In the genomic region with DNA sequence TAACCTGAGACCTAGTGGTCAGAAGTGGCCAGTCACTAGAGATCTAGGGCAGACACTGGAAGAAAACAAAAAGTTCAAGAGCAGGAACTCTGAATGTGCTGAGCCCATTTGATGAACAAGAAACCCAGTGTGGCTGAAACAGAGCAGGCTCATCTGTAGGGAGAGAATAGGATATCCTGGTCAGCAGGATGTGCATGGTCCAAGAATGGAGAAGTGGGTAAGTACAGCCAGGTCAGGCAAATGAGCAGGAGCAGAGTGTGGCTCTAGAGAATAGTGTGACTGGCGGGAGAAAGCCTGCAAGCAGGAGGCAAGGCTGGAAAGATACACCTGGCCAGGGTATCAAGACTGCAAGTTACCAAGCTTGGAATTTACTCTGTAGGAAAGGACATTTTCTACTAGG, we compare ENCODE assay signal across 21 mouse cellular contexts. TPM values are rescaled to one million over a fixed set of nuclear protein-coding genes. Genes with fewer than 3 reads are reported as not detected.
A peak's percentile ranks its signal among the peaks of the same experiment; 100 is the strongest.
DNase-seq lines count a peak whose midpoint lies in the region; ATAC-seq and TF ChIP-seq lines count a peak whose summit lies in the region.
"Had no signal": no experiment of that assay in that cellular context is flagged by ENCODE, and none has a peak within 500 bp of the region (broad histone marks: within the 10 kb centered on the region; RNA-seq: fewer than 3 reads in every experiment).

No protein-coding gene starts in this region.

- H3K36me3 ChIP-seq in midbrain, embryonic 10.5 days, result no peaks in the 10 kb centered on the region
- H3K36me3 ChIP-seq in midbrain, postnatal 0 days (ENCODE audit: insufficient read depth, low read length), result no peaks in the 10 kb centered on the region
- no peaks in the 10 kb centered on the region for H3K36me3 ChIP-seq in small intestine, adult 2 months (ENCODE audit: control insufficient read depth, insufficient read depth, low read length)
- H3K36me3 ChIP-seq: embryonic facial prominence, embryonic 13.5 days; forebrain, embryonic 12.5 days; G1E; heart, embryonic 10.5 days; hindbrain, embryonic 13.5 days had no signal

- WGBS in midbrain, embryonic 10.5 days, result 77% methylated on average over 1 of the region's 1 CpGs
- WGBS in midbrain, postnatal 0 days, result 75% methylated on average over 1 of the region's 1 CpGs
- WGBS in small intestine, adult 2 months, result 80% methylated on average over 1 of the region's 1 CpGs

- H3K9ac ChIP-seq in midbrain, postnatal 0 days (replicated peaks; ENCODE audit: low read length, poor library complexity, severe bottlenecking), result no peak overlapping the region
- H3K9ac ChIP-seq: embryonic facial prominence, embryonic 13.5 days; forebrain, embryonic 12.5 days; hindbrain, embryonic 13.5 days had no signal

- no peak for TF ChIP-seq CTCF in layer of hippocampus, adult 2 months (conservative IDR thresholded peaks at IDR 0.05)
- no peak for TF ChIP-seq CTCF in midbrain, postnatal 0 days (IDR thresholded peaks at IDR 0.05)
- no peak for TF ChIP-seq CTCF in small intestine, adult 2 months (IDR thresholded peaks at IDR 0.05; ENCODE audit: extremely low read depth, insufficient read length, insufficient replicate concordance, low read depth, low read length)

- no peak for TF ChIP-seq POLR2A in small intestine, adult 2 months (IDR thresholded peaks at IDR 0.05; ENCODE audit: low read depth, low read length)

- H3K27ac ChIP-seq in layer of hippocampus, adult 2 months, result peak overlapping the region; percentile 91
- H3K27ac ChIP-seq in midbrain, embryonic 10.5 days (replicated peaks), result 0 out of 2 replicates have a peak overlapping the region, but pooled peaks have one; percentile 20
- no peak overlapping the region for H3K27ac ChIP-seq in midbrain, postnatal 0 days (ENCODE audit: low read depth, low read length)
- peak overlapping the region; percentile 25; the same call in 1 of the 2 replicates for H3K27ac ChIP-seq in small intestine, adult 2 months (ENCODE audit: insufficient read depth, low read depth, low read length)
- H3K27ac ChIP-seq: embryonic facial prominence, embryonic 13.5 days; forebrain, embryonic 12.5 days; heart, embryonic 10.5 days; hindbrain, embryonic 13.5 days had no signal

- intact Hi-C loops in gastrocnemius, postnatal 14 days (cut with DNase I; ENCODE audit: low total_unique reads), result no loop called here

- no peaks in the 10 kb centered on the region for H3K9me3 ChIP-seq in midbrain, embryonic 10.5 days (replicated peaks)
- H3K9me3 ChIP-seq in midbrain, postnatal 0 days (ENCODE audit: low read length), result no peaks in the 10 kb centered on the region
- H3K9me3 ChIP-seq: embryonic facial prominence, embryonic 13.5 days; forebrain, embryonic 12.5 days; G1E; heart, embryonic 10.5 days; hindbrain, embryonic 13.5 days had no signal

- no peaks in the 10 kb centered on the region for H3K27me3 ChIP-seq in midbrain, embryonic 10.5 days (ENCODE audit: low read depth, poor library complexity, severe bottlenecking)
- no peaks in the 10 kb centered on the region for H3K27me3 ChIP-seq in midbrain, postnatal 0 days (ENCODE audit: insufficient read depth, low read length)
- H3K27me3 ChIP-seq in small intestine, adult 2 months (ENCODE audit: control insufficient read depth, insufficient read depth, low read length), result no peaks in the 10 kb centered on the region
- H3K27me3 ChIP-seq: embryonic facial prominence, embryonic 13.5 days; forebrain, embryonic 12.5 days had no signal

- DNase-seq in heart, adult 11 months, result peak; percentile 87
- no peak for DNase-seq in heart, postnatal 4 days
- DNase-seq in layer of hippocampus, adult 2 months (ENCODE audit: low spot score in 2 of 2), result no peak
- DNase-seq in layer of hippocampus, postnatal 14 days (ENCODE audit: low spot score in 2 of 2), result no peak
- DNase-seq in midbrain, embryonic 10.5 days (ENCODE audit: low spot score), result no peak
- DNase-seq in midbrain, postnatal 0 days (ENCODE audit: low spot score), result no peak
- no peak for DNase-seq in gastrocnemius, postnatal 14 days
- DNase-seq: adrenal gland, adult 8-10 months; B cell, adult 2 months; cerebellum, adult 11 months; cerebellum, adult 8-10 months; gastrocnemius, postnatal 25 days had no signal

- H3K4me2 ChIP-seq in midbrain, postnatal 0 days (ENCODE audit: low read depth, low read length, poor library complexity, severe bottlenecking), result no peak overlapping the region
- H3K4me2 ChIP-seq: embryonic facial prominence, embryonic 13.5 days; forebrain, embryonic 12.5 days; hindbrain, embryonic 13.5 days had no signal

- ATAC-seq in midbrain, postnatal 0 days (ENCODE audit: low FRiP score), result no peak
- ATAC-seq: CD4-positive, CD25-positive, alpha-beta regulatory T cell, adult 4 months; forebrain, embryonic 16.5 days had no signal

- no peak overlapping the region for H3K4me3 ChIP-seq in layer of hippocampus, adult 2 months
- H3K4me3 ChIP-seq in midbrain, embryonic 10.5 days, result no peak overlapping the region
- H3K4me3 ChIP-seq in midbrain, postnatal 0 days (ENCODE audit: low read depth, low read length), result no peak overlapping the region
- H3K4me3 ChIP-seq in small intestine, adult 2 months (ENCODE audit: low read depth, low read length), result no peak overlapping the region
- H3K4me3 ChIP-seq: embryonic facial prominence, embryonic 13.5 days; forebrain, embryonic 12.5 days; heart, embryonic 10.5 days; hindbrain, embryonic 13.5 days had no signal

- peaks cover 38% of the 10 kb centered on the region for H3K4me1 ChIP-seq in midbrain, embryonic 10.5 days
- no peaks in the 10 kb centered on the region for H3K4me1 ChIP-seq in midbrain, postnatal 0 days (ENCODE audit: insufficient read depth, low read length)
- peaks cover 41% of the 10 kb centered on the region; the same call in 1 of the 2 replicates for H3K4me1 ChIP-seq in small intestine, adult 2 months (ENCODE audit: control insufficient read depth, insufficient read depth, insufficient read length, low read length)
- H3K4me1 ChIP-seq: embryonic facial prominence, embryonic 13.5 days; forebrain, embryonic 12.5 days had no signal

RNA-seq across cellular contexts. Expression of a gene that starts 7.4 kb away (rescaled TPM):
- total RNA-seq in heart, postnatal 4 days (2021), result 10 to 100 TPM in 1 of 2 experiments, 1 to 10 TPM in 1; 9.0 to 10.2 TPM
- 1 to 10 TPM in 1 of 2 experiments, under 1 TPM in 1; 0.66 to 2.5 TPM for total RNA-seq in layer of hippocampus, adult 2 months (2021)
- 1 to 10 TPM; 2.5 to 3.5 TPM for total RNA-seq in layer of hippocampus, postnatal 14 days (2021)
- 0.73 and 2.2 TPM in 2 replicates for polyA plus RNA-seq in midbrain, embryonic 10.5 days (2016; fragmentation: Nextera tagmentation; extraction: Ambion mirVana)
- total RNA-seq in midbrain, postnatal 0 days (2014; rRNA removed), result 9.7 and 12.5 TPM in 2 replicates
- polyA plus RNA-seq in midbrain, postnatal 0 days (2015; fragmentation: Nextera tagmentation; extraction: Ambion mirVana), result 5.4 and 7.2 TPM in 2 replicates
- 3.4 and 8.9 TPM in 2 replicates for polyA plus RNA-seq in small intestine, adult 2 months (2012; rRNA removed)
- 10 to 100 TPM; 10.4 to 11.9 TPM for total RNA-seq in gastrocnemius, postnatal 14 days (2021)
- total RNA-seq: hematopoietic stem cell, adult 5-6 weeks had no signal
- polyA plus RNA-seq: CD4-positive, CD25-positive, alpha-beta regulatory T cell, adult 4 months; G1E had no signal

RNA-seq across cellular contexts. Expression of a gene that starts 11.3 kb away (rescaled TPM):
- total RNA-seq in heart, postnatal 4 days (2021), result 10 to 100 TPM; 51.9 to 57.6 TPM
- 10 to 100 TPM; 83.4 to 90.6 TPM for total RNA-seq in layer of hippocampus, adult 2 months (2021)
- total RNA-seq in layer of hippocampus, postnatal 14 days (2021), result 10 to 100 TPM; 80.5 to 82.7 TPM
- polyA plus RNA-seq in midbrain, embryonic 10.5 days (2016; fragmentation: Nextera tagmentation; extraction: Ambion mirVana), result 22.2 and 23.2 TPM in 2 replicates
- 88.5 and 133 TPM in 2 replicates for total RNA-seq in midbrain, postnatal 0 days (2014; rRNA removed)
- polyA plus RNA-seq in midbrain, postnatal 0 days (2015; fragmentation: Nextera tagmentation; extraction: Ambion mirVana), result 28.5 and 29.6 TPM in 2 replicates
- polyA plus RNA-seq in small intestine, adult 2 months (2012; rRNA removed), result 7.6 and 21.2 TPM in 2 replicates
- 10 to 100 TPM; 12.7 to 13.7 TPM for total RNA-seq in gastrocnemius, postnatal 14 days (2021)
